Mouse (Mus musculus): ENCODE data around the gene Gm11634. TPM values are rescaled to one million over a fixed set of nuclear protein-coding genes. Genes with fewer than 3 reads are reported as not detected.
"Not testable (repeated sequence)": the region's sequence is repeated elsewhere in the genome, so short reads cannot be mapped to it uniquely, and the experiment has no call there.

Gene Gm11634
- polyA plus RNA-seq (2015; fragmentation: Nextera tagmentation; extraction: Ambion mirVana) = not detected in 2 replicates

- no peak within 1 kb of the TSS for H3K4me3 ChIP-seq
- H3K36me3 ChIP-seq = no peaks in the 10 kb centered on the region
- 81% methylated on average over 6 of the region's 6 CpGs for WGBS
- ATAC-seq (ENCODE audit: low FRiP score, low read depth) = no peak
- no peaks in the 10 kb centered on the region for H3K9me3 ChIP-seq
- no peak within 1 kb of the TSS for H3K27ac ChIP-seq (replicated peaks)
- no peak within 1 kb of the TSS for H3K4me2 ChIP-seq
- no peak within 1 kb of the TSS for H3K9ac ChIP-seq
- peaks cover 2% of the 10 kb centered on the region for H3K4me1 ChIP-seq (replicated peaks)
- H3K27me3 ChIP-seq = no peaks in the 10 kb centered on the region
Observed at GRCm38 (mm10) chr11:101599156-101599555, at the start of gene Gm11634. TSS of gene Gm11634 (minus strand) at chr11:101599256.

GRCm38 (mm10) chr11:101647093-101647492, 48.0 kb upstream of the Gm11634 start:
- H3K27me3 ChIP-seq; ATAC-seq (ENCODE audit: low FRiP score, low read depth); H3K9me3 ChIP-seq; H3K36me3 ChIP-seq; H3K4me3 ChIP-seq; H3K4me2 ChIP-seq; H3K9ac ChIP-seq: not testable (repeated sequence)
- WGBS = 94% methylated on average over 10 of the region's 10 CpGs
- Histone ChIP-seq H3K27ac (replicated peaks) (0 out of 2 replicates have a peak overlapping the region, but pooled peaks have one; percentile 89), H3K4me1 (replicated peaks) (peaks cover 14% of the 10 kb centered on the region)

GRCm38 (mm10) chr11:101646283-101646794, 47.3 kb upstream of the Gm11634 start:
- Histone ChIP-seq H3K4me3 (peak overlapping the region; percentile 29), H3K4me2 (peak overlapping the region; percentile 48), H3K9ac (peak overlapping the region; percentile 33), H3K27ac (replicated peaks) (peak overlapping the region; percentile 89), H3K4me1 (replicated peaks) (peaks cover 14% of the 10 kb centered on the region)
- H3K27me3 ChIP-seq; ATAC-seq (ENCODE audit: low FRiP score, low read depth); H3K36me3 ChIP-seq; H3K9me3 ChIP-seq: not testable (repeated sequence)
- 13% methylated on average over 15 of the region's 16 CpGs for WGBS

GRCm38 (mm10) chr11:101645411-101646282, 46.6 kb upstream of the Gm11634 start:
- H3K27me3 ChIP-seq, H3K9me3 ChIP-seq, H3K36me3 ChIP-seq: not testable (repeated sequence)
- Histone ChIP-seq H3K9ac (peak overlapping the region; percentile 33), H3K4me1 (replicated peaks) (peaks cover 14% of the 10 kb centered on the region), H3K4me2 (peak overlapping the region; percentile 48), H3K4me3 (peak overlapping the region; percentile 29), H3K27ac (replicated peaks) (peak overlapping the region; percentile 89)
- peak; percentile 81 for ATAC-seq (ENCODE audit: low FRiP score, low read depth)
- under 1% methylated on average over 44 of the region's 56 CpGs for WGBS

GRCm38 (mm10) chr11:101645043-101645410, 46.0 kb upstream of the Gm11634 start:
- not testable (repeated sequence) for H3K9ac ChIP-seq

GRCm38 (mm10) chr11:101644591-101644990, 45.5 kb upstream of the Gm11634 start:
- no peaks in the 10 kb centered on the region for H3K9me3 ChIP-seq
- no peaks in the 10 kb centered on the region for H3K36me3 ChIP-seq
- no peak overlapping the region for H3K4me3 ChIP-seq
- 56% methylated on average over 3 of the region's 3 CpGs for WGBS
- no peak overlapping the region for H3K4me2 ChIP-seq
- H3K27ac ChIP-seq (replicated peaks) = peak overlapping the region; percentile 75; the same call in 1 of the 2 replicates
- H3K4me1 ChIP-seq (replicated peaks) = peaks cover 14% of the 10 kb centered on the region
- no peak overlapping the region for H3K9ac ChIP-seq
- no peak for ATAC-seq (ENCODE audit: low FRiP score, low read depth)
- no peaks in the 10 kb centered on the region for H3K27me3 ChIP-seq

More at GRCm38 (mm10) chr11:101645043-101645410, 46.0 kb upstream of the Gm11634 start:
- not testable (repeated sequence) for H3K9me3 ChIP-seq; ATAC-seq (ENCODE audit: low FRiP score, low read depth); H3K4me3 ChIP-seq; H3K4me2 ChIP-seq; H3K36me3 ChIP-seq; H3K27me3 ChIP-seq
- Histone ChIP-seq H3K4me1 (replicated peaks) (peaks cover 14% of the 10 kb centered on the region), H3K27ac (replicated peaks) (peak overlapping the region; percentile 75)
- WGBS = 5% methylated on average over 4 of the region's 4 CpGs

- ATAC-seq (ENCODE audit: low FRiP score, low read depth) = no peak
- H3K9me3 ChIP-seq = no peaks in the 10 kb centered on the region
- H3K36me3 ChIP-seq = no peaks in the 10 kb centered on the region
- H3K9ac ChIP-seq = no peak overlapping the region
- 46% methylated on average over 5 of the region's 5 CpGs for WGBS
- H3K4me1 ChIP-seq (replicated peaks) = peaks cover 14% of the 10 kb centered on the region
- no peak overlapping the region for H3K4me3 ChIP-seq
- H3K27ac ChIP-seq (replicated peaks) = 0 out of 2 replicates have a peak overlapping the region, but pooled peaks have one; percentile 77
- H3K27me3 ChIP-seq = no peaks in the 10 kb centered on the region
- no peak overlapping the region for H3K4me2 ChIP-seq
Observed at GRCm38 (mm10) chr11:101642931-101643330, 43.9 kb upstream of the Gm11634 start.

GRCm38 (mm10) chr11:101641710-101642642, 42.9 kb upstream of the Gm11634 start:
- peak overlapping the region; percentile 39 for H3K4me3 ChIP-seq
- ATAC-seq (ENCODE audit: low FRiP score, low read depth) = peak; percentile 88
- peaks cover 14% of the 10 kb centered on the region for H3K4me1 ChIP-seq (replicated peaks)
- not testable (repeated sequence) for H3K9me3 ChIP-seq, H3K27me3 ChIP-seq, H3K36me3 ChIP-seq
- peak overlapping the region; percentile 48 for H3K9ac ChIP-seq
- peak overlapping the region; percentile 58 for H3K4me2 ChIP-seq
- peak overlapping the region; percentile 87 for H3K27ac ChIP-seq (replicated peaks)
- WGBS = 6% methylated on average over 13 of the region's 26 CpGs

- Histone ChIP-seq H3K4me2 (peak overlapping the region; percentile 58), H3K27ac (replicated peaks) (peak overlapping the region; percentile 87), H3K4me3 (peak overlapping the region; percentile 39), H3K9ac (peak overlapping the region; percentile 48)
- WGBS = 4% methylated on average over 53 of the region's 53 CpGs
- not testable (repeated sequence) for H3K9me3 ChIP-seq; H3K27me3 ChIP-seq; H3K36me3 ChIP-seq; H3K4me1 ChIP-seq (replicated peaks)
- ATAC-seq (ENCODE audit: low FRiP score, low read depth) = peak; percentile 81
Observed at GRCm38 (mm10) chr11:101640857-101641709, 42.0 kb upstream of the Gm11634 start.

GRCm38 (mm10) chr11:101639761-101640160, 40.7 kb upstream of the Gm11634 start:
- H3K4me2 ChIP-seq = no peak overlapping the region

GRCm38 (mm10) chr11:101635660-101636059, 36.6 kb upstream of the Gm11634 start:
- H3K9me3 ChIP-seq = no peaks in the 10 kb centered on the region
- no peak overlapping the region for H3K4me3 ChIP-seq
- no peak for ATAC-seq (ENCODE audit: low FRiP score, low read depth)
- no peak overlapping the region for H3K27ac ChIP-seq (replicated peaks)
- no peaks in the 10 kb centered on the region for H3K27me3 ChIP-seq
- H3K9ac ChIP-seq = no peak overlapping the region
- H3K4me1 ChIP-seq (replicated peaks) = no peaks in the 10 kb centered on the region
- 85% methylated on average over 10 of the region's 10 CpGs for WGBS
- H3K36me3 ChIP-seq = no peaks in the 10 kb centered on the region
- H3K4me2 ChIP-seq = no peak overlapping the region

More at GRCm38 (mm10) chr11:101639761-101640160, 40.7 kb upstream of the Gm11634 start:
- Histone ChIP-seq H3K4me1 (replicated peaks) (peaks cover 9% of the 10 kb centered on the region), H3K27me3 (no peaks in the 10 kb centered on the region), H3K36me3 (no peaks in the 10 kb centered on the region), H3K9me3 (no peaks in the 10 kb centered on the region), H3K27ac (replicated peaks) (no peak overlapping the region), H3K9ac (no peak overlapping the region), H3K4me3 (no peak overlapping the region)
- 92% methylated on average over 4 of the region's 4 CpGs for WGBS
- no peak for ATAC-seq (ENCODE audit: low FRiP score, low read depth)

Data from hindbrain, embryonic 15.5 days (tissue).